Mouse (Mus musculus) olfactory bulb, adult 2 months (tissue): ENCODE measurements around the gene Hspb11. TPM values are rescaled to one million over a fixed set of nuclear protein-coding genes. Genes with fewer than 3 reads are reported as not detected.
A peak's percentile ranks its signal among the peaks of the same experiment; 100 is the strongest.

Source experiments
- H3K27ac ChIP-seq: fragments of 200-500 bp; 2 replicates; pipeline ENCODE4 v1.5.1; 2012; ENCODE audit warnings: low read depth, low read length; ENCODE audit not compliant: insufficient read depth
- H3K4me1 ChIP-seq: fragments of 200-500 bp; 2 replicates; pipeline ENCODE4 v1.6.1; 2012; ENCODE audit warnings: low read length; ENCODE audit not compliant: control insufficient read depth, insufficient read depth
- H3K4me3 ChIP-seq: fragments of 200-500 bp; 2 replicates; pipeline ENCODE4 v1.5.1; 2012; ENCODE audit warnings: mild to moderate bottlenecking, low read depth, low read length, moderate library complexity; ENCODE audit not compliant: insufficient read depth
- CTCF ChIP-seq: fragments of 200-500 bp; IDR thresholded peaks from 2 replicates; pipeline ENCODE4 v1.5.1; 2012; ENCODE audit warnings: low read depth, mild to moderate bottlenecking, low read length, moderate library complexity; ENCODE audit not compliant: insufficient read depth
- POLR2A ChIP-seq: fragments of 200-500 bp; IDR thresholded peaks from 2 replicates; pipeline ENCODE4 v1.6.1; 2012; ENCODE audit warnings: mild to moderate bottlenecking, low read depth, low read length, moderate library complexity; ENCODE audit not compliant: insufficient read depth
- WGBS: fragments of 180-500 bp; shearing (Covaris S2); methylation state at CpG from one replicate; pipeline ENCODE4 v1.1.7; 2018; 5-methylcytosine and 5-hydroxymethylcytosine counted together
- polyA plus RNA-seq: library from polyadenylated mRNA; stranded (reverse); fragments of >200 nt; gene quantifications from 2 replicates; pipeline ENCODE4 v1.2.4, GENCODE M21; 2012; ENCODE audit warnings: low replicate concordance; ENCODE audit not compliant: missing spikeins, insufficient read depth, insufficient read length

Gene Hspb11
- polyA plus RNA-seq, 1 experiment = not detected

DNA sequence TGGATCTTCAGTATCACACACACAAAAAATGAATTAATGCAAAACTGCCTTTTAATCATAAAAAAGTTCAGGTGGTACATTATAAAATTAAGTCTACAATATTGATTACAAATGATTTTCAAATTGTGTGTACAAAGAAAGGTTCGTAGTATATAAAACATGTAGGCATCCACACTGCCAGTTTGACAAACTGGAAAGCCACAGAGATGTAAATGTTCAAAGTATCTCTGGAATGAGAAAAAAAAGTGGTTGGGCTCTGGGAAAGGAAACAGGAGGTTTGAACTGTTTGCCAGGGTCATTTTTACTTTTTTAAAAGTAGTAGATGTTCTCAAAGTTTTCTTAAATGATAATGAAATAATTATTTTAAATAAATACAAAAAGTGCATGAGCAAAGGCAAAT is 7.4 kb upstream of the Hspb11 start:
- WGBS = 76% methylated on average over 1 of the region's 1 CpGs
- H3K4me1 ChIP-seq = peaks cover 11% of the 10 kb centered on the region

DNA sequence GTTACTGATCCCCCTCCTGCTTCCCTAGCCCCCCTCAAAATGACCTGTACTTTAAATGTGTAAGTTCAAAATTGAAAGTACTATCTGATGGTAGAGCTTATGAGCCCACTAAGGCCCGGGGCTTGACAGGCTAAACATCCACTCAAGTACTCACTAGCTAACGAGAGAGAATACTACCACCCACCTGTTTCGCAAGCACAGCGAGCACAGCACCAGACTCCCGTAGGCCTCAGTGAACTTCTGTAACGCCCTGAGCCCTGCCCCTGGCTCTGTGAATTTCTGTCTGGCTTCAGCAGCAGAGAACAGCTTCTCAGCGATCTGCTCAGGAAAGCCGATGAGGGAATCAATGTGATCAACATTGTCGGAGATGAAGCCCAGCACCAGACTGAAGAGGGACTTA is 6.3 kb upstream of the Hspb11 start:
- 60% methylated on average over 9 of the region's 9 CpGs for WGBS
- Histone ChIP-seq H3K4me1 (peaks cover 13% of the 10 kb centered on the region), H3K4me3 (no peak overlapping the region), H3K27ac (no peak overlapping the region)
- no peak for TF ChIP-seq CTCF
- no peak for TF ChIP-seq POLR2A

More for the DNA sequence above, 7.4 kb upstream of the Hspb11 start:
- H3K4me3 ChIP-seq = no peak overlapping the region
- TF ChIP-seq POLR2A (no peak), CTCF (no peak)
- no peak overlapping the region for H3K27ac ChIP-seq

DNA sequence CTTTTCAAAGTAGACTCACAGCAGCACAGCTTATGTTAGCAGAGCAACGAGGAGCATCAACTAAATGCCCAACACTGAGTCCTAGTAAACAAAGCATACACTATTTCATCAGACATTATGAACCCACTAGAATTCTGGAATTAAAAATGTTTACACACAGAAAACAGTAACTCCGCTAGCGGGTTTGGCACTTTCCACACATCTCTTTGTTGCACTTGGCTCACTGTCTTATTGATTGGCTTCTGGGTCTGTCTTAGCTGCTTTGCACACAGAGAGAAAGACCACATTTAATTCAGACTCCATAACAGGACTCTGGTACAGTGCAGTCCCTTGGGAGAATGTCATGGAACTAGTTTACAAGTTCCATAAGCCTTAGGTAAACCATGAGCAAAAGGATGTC is 5.3 kb upstream of the Hspb11 start:
- 63% methylated on average over 3 of the region's 3 CpGs for WGBS
- Histone ChIP-seq H3K4me3 (no peak overlapping the region), H3K4me1 (peaks cover 16% of the 10 kb centered on the region), H3K27ac (no peak overlapping the region)
- TF ChIP-seq POLR2A = no peak
- TF ChIP-seq CTCF = no peak

DNA sequence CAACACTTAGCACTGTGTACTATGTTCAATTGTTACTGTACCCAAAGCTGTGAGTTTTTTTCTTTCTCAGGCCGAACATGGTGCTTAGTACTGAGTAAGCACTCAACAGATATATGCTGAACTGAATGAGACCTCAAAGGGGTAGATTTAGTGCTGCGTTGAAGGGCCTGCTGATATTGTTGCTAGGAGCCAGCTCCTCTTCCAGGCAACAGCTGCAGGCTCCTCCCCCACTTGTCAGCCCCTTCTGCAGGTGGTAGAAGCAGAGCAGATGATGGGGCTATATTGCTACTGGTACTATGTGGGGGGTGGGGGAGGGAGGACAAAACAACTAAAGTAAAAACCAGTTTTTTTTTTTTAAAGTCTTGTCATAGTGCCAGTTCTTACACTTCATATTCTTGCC is 3.9 kb upstream of the Hspb11 start:
- H3K4me1 ChIP-seq = peaks cover 16% of the 10 kb centered on the region
- peak overlapping the region; percentile 50 for H3K27ac ChIP-seq
- WGBS = 30% methylated on average over 2 of the region's 2 CpGs
- no peak overlapping the region for H3K4me3 ChIP-seq
- TF ChIP-seq CTCF = no peak
- TF ChIP-seq POLR2A = no peak

DNA sequence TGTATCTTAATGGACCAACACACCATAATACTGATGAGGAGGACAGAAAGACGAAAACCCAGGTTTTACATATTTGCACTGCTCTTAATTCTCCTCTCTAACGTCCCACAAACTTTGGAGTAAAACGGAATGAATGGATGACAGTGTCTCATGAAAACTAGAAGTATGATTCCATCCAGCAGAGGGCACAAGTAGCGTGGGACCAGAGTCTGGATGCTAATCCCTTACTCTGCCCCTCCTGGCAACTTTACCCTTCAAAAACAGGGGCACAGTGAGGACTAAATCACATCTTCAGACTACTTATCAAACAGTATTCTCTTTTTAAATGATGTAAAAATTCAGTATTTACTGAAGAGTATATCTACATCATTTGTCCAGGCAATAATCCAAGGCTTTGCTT is 2.9 kb upstream of the Hspb11 start:
- Histone ChIP-seq H3K4me3 (no peak overlapping the region), H3K27ac (no peak overlapping the region), H3K4me1 (peaks cover 16% of the 10 kb centered on the region)
- no peak for TF ChIP-seq CTCF
- no peak for TF ChIP-seq POLR2A
- 19% methylated on average over 4 of the region's 4 CpGs for WGBS

DNA sequence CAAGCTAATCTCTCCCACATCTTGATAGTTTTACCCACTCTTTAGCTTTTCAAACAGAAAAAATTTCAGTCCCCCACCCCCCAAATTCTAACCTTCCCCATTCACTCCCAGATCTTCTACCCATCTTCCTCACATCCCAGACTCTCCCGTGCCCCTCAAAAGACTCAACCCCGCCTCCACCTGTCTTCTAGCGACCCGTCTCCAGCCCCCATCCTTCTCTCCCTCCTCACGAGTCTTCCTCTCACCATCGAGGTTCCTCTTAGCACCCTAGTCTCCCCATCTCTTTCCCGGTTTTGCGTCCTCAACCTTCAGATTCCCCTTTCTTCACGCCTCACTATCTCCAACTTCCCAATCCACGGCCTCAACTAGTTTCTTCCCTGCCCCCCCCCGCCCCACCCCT is 871 bp upstream of the Hspb11 start:
- peaks cover 11% of the 10 kb centered on the region for H3K4me1 ChIP-seq
- WGBS = 2% methylated on average over 11 of the region's 11 CpGs
- H3K4me3 ChIP-seq = peak overlapping the region; percentile 98
- no peak overlapping the region for H3K27ac ChIP-seq
- no peak for TF ChIP-seq POLR2A
- TF ChIP-seq CTCF = no peak

DNA sequence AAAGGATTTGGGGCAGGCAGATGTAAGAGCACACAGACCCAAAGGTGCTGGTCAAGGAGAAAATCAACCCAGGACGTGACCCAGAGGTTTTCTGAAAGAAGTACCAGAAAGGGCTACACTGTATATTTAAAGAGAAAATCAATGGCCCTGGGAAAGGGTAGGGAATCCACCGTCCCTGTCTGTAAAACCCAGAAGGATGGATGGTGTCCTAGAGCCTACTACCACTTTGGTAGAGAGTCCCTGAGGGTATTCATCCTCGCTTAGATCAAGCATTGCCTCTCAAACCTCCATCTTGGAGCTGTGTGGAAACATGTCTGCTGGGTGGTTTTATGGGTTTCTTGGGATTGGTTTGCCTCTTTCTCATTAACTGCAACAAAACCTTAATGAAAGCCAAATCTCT is 1.0 kb downstream of the Hspb11 start:
- WGBS = 14% methylated on average over 3 of the region's 3 CpGs
- Histone ChIP-seq H3K4me3 (peak overlapping the region; percentile 98), H3K4me1 (peaks cover 7% of the 10 kb centered on the region), H3K27ac (peak overlapping the region; percentile 73; the same call in 1 of the 2 replicates)
- TF ChIP-seq POLR2A (no peak), CTCF (no peak)

DNA sequence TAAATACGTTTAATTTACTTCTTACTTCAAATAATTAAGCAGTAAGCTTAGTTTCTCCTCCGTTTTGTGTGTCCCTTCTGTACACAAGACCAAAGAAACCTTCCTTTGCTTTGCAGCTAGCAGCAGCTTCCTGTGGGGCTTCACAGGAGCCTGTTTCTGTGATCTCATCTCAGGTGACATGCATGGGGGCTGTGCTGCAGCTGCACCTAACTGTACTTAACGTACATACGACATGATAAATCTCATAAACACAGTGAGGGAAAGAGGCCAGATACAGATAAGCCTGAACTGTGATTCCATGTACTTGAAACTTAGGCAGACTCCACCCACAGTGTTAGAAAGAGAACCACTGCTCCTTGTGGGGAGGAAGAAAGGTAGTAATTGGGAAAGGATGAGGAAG is 6.6 kb downstream of the Hspb11 start:
- no peak for TF ChIP-seq CTCF
- Histone ChIP-seq H3K27ac (no peak overlapping the region), H3K4me1 (no peaks in the 10 kb centered on the region), H3K4me3 (no peak overlapping the region)
- 83% methylated on average over 4 of the region's 4 CpGs for WGBS

DNA sequence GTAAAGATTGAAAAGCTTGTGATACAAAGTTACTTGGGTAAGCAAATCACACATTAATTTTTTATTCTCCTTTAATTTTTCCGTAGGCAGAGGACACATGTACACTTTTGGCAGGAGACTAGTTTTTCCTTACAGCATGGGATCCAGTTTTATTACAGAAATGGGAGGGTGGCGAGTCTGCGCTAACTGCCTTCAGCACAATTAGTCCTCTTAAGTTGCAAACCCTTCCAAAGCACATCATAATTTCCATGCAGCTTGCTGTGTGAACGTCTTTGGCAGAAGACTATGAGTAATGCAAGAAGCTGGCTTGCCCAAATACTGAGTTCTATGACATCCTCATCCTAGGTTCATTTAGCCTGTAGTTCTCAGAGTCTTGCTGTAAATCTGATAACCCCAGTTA is 20.3 kb downstream of the Hspb11 start:
- WGBS = 61% methylated on average over 4 of the region's 4 CpGs
- H3K27ac ChIP-seq = no peak overlapping the region
- H3K4me1 ChIP-seq = no peaks in the 10 kb centered on the region
- TF ChIP-seq POLR2A = no peak
- no peak for TF ChIP-seq CTCF
- H3K4me3 ChIP-seq = no peak overlapping the region

DNA sequence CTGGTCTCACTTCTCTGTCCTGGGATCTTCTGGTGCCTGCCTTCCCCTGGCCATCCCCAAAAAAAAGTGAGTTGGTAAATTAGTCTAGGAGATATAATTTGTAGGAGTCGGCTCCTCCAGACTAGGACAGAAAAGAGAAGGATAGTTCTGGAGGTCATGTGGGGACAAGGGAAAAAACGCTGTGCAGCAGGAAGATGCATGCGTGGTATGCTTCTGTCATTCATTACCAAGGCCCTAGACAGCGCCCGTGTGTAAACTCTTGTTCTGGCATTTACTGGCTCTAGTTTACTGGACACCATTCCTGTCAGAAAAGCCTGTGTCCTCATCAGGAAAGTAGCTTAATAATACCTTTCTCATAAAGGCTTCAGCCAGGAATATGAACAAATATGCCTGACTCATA is 21.1 kb downstream of the Hspb11 start:
- no peak overlapping the region for H3K27ac ChIP-seq
- 76% methylated on average over 5 of the region's 5 CpGs for WGBS
- no peak for TF ChIP-seq POLR2A
- TF ChIP-seq CTCF = no peak

More for the DNA sequence above, 21.1 kb downstream of the Hspb11 start:
- Histone ChIP-seq H3K4me1 (no peaks in the 10 kb centered on the region), H3K4me3 (no peak overlapping the region)
